Mouse (Mus musculus) lung, postnatal 25 days (tissue): Measurements from ENCODE around the gene Stard9.
A peak's percentile ranks its signal among the peaks of the same experiment; 100 is the strongest.

Experiments used
- DNase-seq: peaks from one replicate; pipeline ENCODE4 v3.0.0; 2022; ENCODE audit warnings: low spot score

Stard9 gene

DNA sequence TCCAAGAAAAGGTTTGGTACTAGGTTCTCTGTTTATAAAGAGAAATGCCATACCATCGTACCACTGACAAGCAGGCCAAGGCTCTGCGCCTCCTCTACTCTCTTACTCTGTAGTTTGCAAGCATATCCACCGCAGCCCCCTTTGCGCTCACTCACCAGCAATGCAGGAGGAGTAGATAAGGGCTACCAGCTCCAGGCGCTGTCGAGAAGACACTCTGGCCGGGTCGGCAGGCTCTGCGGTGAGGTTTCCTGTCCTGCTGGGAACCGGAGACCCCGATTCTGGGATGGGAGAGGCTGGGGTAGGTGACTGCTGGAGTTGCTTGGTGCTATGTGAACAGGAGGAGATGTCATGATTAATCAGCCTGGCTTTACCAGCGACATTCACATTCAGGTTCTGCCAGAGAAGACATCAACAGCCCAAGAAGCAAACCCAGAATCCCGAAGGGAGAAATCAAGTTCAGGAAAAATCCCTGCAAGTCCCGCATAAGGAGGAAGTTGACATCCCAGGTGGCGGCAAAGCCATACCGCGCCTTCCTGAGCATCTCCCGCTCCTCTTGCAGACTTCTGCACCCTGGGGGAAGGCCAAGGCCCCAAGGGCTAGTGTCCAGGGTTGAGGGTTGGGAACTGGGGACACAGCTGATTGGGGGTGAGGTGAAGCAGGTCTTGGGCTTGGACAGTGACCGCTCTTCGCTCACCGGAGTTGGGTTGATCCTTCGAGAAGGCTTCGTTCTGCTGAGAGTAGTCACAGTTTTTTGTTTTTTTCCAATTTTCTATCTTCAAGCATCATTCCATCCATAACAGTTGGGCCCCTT is 101.1 kb downstream of the Stard9 start:
- DNase-seq: no peak

DNA sequence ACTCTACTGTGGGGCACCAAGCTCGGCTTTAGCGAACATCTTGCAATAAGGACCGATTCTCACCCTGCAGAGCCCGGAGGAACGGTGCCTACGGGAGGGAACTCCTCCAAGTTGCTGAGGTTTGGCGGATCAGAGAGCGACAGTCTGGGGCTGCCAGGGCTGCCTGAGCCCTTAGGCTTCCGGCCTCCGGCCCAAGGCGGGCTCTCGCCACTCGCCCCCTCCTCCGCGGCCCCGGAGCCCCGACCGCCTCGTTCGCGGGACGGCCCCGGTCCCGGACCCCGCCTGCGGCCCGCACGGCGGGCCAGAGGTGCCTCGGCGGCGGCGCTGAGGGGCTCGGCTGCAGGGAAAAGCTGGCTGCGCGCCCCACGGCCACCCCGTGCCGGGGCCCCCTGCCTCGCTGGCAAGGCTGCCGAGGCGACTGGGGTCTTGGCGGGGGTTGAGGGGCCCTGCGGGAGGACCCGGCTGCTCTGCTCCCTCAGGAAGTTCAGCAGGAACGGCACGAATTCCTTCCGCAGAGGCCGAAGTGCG is 101.8 kb downstream of the Stard9 start:
- peak; percentile 13 for DNase-seq

DNA sequence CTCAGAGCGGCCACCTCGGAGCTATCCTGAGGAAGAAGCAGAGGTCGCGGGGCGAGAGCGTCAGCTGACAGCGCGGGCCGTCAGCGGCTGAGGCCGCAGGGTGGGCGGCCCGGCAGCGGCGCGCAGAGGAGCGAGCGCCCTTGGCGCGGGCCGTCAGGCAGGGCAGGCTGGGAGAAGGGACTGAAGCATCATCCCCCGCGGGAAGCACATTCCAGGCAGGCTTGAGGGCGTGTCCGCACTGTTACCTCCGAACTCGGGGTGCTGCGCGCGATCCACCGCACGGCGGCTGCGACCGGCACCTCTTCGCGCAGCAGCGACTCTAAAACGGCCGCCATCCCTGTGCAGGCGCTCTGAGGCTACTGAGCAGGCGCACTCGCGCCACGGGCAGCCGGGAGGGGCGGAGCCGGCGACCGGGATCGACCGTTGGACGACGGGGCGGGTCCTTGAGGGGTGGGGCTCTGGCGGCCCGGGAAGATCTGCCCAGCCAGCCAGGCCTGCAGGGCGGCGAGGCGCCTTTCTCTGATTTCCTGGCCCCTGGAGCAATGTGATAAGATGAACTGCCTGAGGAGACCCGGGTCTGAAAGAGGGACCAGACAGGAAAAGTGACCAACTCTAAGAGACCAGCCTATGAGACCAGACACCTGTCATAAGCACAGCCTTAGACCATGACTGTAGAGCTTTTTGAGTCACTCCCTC is 102.4 kb downstream of the Stard9 start:
- peak; percentile 93 for DNase-seq

DNA sequence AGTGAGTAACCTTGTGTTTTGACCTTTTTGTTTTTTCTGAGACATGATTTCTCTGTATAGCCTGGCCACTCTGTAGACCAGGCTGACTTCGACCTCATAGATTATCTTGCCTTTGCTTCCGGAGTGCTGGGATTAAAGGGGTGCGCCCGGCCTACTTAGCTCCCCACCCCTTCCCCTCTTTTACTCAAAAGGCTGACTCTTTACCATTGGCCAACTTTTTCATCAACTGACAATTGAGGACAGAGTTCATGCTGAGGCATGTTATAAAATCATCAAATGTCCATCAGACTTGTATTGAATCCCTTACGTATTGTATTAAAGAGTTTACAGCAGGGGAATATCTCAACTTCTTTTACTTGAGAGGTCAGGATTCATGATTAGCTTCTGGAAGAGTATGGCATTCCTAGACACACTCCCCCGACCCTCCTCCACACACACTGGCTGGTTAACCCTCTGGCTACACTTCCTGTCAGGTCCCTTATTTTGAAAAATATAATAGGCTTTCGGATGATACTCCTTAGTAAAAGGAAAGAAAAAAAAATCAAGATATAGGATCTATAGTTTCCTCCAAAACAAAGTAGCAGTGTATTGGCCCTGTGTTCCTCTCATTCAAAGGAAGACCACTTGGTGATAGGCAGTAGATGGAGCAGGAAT is 103.1 kb downstream of the Stard9 start:
- no peak for DNase-seq

DNA sequence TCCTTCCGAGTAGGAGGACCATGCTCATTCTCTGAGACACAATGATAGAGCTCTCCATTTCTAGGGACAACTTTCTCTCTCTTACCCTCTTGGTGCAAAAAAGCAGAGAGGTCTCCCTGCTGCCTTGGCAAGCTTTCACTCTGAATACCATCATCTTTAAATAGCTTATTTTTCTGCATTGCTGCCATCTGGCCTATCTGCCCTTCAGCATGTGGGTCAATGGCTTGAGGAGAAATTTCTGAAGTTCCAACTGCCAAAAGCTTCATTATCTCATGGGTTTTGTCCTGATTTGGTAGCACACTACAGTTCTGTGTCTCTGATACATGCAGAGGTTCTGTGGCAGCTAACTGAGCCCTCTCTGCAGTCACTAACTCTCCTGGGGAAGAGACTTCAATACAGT is 116.6 kb downstream of the Stard9 start:
- DNase-seq: no peak

DNA sequence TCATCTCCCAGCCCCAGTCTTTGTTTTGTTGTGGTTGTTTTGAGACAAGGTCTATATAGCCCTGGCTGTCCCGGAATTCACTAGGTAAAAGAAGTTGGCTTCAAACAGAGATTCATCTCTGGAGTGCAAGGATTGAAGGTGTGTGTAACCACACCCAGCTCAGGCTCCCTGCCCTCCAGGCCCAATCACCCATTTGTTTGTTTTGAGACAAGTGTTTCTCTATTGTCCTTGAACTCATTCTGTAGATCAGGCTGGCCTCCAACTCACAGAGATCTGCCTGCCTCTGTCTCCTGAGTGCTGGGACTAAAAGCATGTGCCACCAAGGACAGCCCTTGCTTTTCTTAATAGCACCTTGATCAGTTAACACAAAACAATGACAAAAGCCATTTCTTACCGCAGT is 119.1 kb downstream of the Stard9 start:
- DNase-seq: no peak

DNA sequence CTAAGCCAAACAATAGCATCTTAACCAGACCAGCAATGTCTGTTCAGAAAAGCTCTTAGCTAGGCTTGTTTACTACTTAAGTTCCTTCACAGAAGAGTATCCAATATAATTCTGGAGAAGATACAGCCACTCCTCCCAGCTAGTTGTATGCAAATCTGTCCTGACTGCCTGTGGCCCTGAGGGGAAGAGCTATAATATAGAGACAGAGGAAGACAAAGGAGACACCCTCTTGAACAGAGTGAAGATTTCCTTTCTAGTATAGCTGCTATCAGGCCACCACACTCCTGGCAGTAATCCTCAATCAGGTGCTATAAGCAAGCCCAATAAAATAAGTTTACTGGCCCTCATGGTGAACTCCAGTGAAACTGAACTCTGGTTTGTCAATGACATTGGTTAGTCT is 133.0 kb downstream of the Stard9 start:
- DNase-seq: no peak

DNA sequence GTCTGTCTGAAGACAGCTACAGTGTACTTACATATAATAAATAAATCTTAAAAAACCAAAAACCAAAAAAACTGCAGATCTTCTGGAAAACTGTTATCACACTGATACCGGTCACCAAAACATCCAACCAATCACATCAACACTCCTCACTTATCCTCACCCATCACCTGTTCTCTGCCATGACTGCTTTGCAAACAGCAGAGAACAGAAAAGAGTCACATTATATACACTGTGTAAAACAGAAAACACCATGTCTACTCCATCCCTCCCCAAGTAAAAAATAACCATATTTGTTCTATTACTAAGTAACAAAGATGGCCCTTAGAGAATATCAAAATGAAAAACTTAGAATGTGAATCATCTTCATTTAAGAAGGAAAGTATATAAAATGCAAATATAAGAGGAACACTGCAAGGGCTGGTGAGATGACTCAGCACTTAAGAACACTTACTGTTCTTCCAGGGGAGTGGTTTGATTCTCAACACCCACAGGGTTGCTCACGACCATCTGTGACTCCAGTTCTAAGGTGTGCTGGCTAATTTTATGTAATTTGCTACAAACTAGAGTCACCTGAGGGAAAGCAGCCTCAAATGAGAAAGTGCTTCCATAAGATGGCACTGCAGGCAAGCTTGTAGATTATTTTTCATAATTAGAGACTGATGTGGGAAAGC is 141.5 kb downstream of the Stard9 start:
- no peak for DNase-seq
